Mouse (Mus musculus) heart, postnatal 0 days (tissue): Measurements from ENCODE around the gene Kpna7.

ENCODE experiments used
- CTCF ChIP-seq: IDR thresholded peaks from 2 replicates; pipeline ENCODE4 v1.5.1; 2016; ENCODE audit warnings: antibody characterized with exemption, control low read depth, low read depth
- EP300 ChIP-seq: IDR thresholded peaks from 2 replicates; pipeline ENCODE4 v1.6.1; 2016; ENCODE audit warnings: antibody characterized with exemption, low read depth

GRCm38 (mm10) chr5:145089878-145090277 lies 6.0 kb upstream of the Kpna7 start:
- no peak for TF ChIP-seq CTCF
- TF ChIP-seq EP300: no peak
